Mouse (Mus musculus): ENCODE results near the gene Daam1. TPM values are rescaled to one million over a fixed set of nuclear protein-coding genes. Genes with fewer than 3 reads are reported as not detected.

Daam1 gene
- polyA plus RNA-seq, 1 experiment from 2014 or later, result 10.4 TPM

GRCm38 (mm10) chr12:72039501-72039900 lies 208.6 kb downstream of the Daam1 start:
- no peak overlapping the region for H3K9ac ChIP-seq
- H3K4me2 ChIP-seq, result no peak overlapping the region
- H3K4me1 ChIP-seq, result no peaks in the 10 kb centered on the region
- ATAC-seq (ENCODE audit: insufficient number of reproducible peaks, insufficient read depth, low FRiP score, low TSS enrichment, low read depth), result no peak
- 68% methylated on average over 8 of the region's 8 CpGs for WGBS
- H3K27me3 ChIP-seq, result no peaks in the 10 kb centered on the region
- H3K36me3 ChIP-seq, result no peaks in the 10 kb centered on the region
- H3K27ac ChIP-seq, result no peak overlapping the region
- H3K4me3 ChIP-seq, result no peak overlapping the region
- no peaks in the 10 kb centered on the region for H3K9me3 ChIP-seq

DNA sequence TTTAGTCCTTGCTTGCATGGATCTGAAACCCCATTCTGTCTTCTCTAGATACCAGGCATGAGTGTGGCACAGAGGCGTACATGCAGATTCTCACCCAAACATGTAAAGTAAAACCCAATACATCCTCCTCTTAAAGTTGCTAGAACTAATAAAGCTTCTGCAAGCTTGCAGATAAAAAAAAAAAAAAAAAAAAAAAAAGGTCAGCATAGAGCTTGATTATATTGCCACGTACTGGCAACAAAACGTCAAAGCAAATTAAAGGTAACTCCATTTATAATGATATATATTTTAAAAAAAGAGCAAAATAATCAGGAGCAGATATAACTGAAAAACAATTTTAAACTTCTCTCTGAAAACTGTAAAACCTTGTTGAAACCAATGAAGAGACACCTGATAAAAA lies 210.4 kb downstream of the Daam1 start:
- no peaks in the 10 kb centered on the region for H3K27me3 ChIP-seq
- H3K9me3 ChIP-seq, result no peaks in the 10 kb centered on the region

More for the DNA sequence above, 210.4 kb downstream of the Daam1 start:
- WGBS, result 89% methylated on average over 3 of the region's 3 CpGs
- ATAC-seq (ENCODE audit: insufficient number of reproducible peaks, insufficient read depth, low FRiP score, low TSS enrichment, low read depth), result no peak
- no peaks in the 10 kb centered on the region for H3K4me1 ChIP-seq
- H3K9ac ChIP-seq, result no peak overlapping the region
- H3K4me3 ChIP-seq, result no peak overlapping the region
- no peak overlapping the region for H3K27ac ChIP-seq
- no peak overlapping the region for H3K4me2 ChIP-seq
- H3K36me3 ChIP-seq, result no peaks in the 10 kb centered on the region

Other genes with a start within 250 kb of the Daam1 start
- gene Gpr135, start 240.0 kb downstream of the Daam1 start, polyA plus RNA-seq (2015; fragmentation: Nextera tagmentation; extraction: Ambion mirVana), result 0.97 and 1.2 TPM in 2 replicates

Data from embryonic facial prominence, embryonic 13.5 days (tissue).